Mouse (Mus musculus) kidney, adult 11 months (tissue): ENCODE measurements around the gene Agk.

Experiments used
- DNase-seq: peaks from one replicate; pipeline ENCODE4 v3.0.0; 2022

Gene Agk

DNA sequence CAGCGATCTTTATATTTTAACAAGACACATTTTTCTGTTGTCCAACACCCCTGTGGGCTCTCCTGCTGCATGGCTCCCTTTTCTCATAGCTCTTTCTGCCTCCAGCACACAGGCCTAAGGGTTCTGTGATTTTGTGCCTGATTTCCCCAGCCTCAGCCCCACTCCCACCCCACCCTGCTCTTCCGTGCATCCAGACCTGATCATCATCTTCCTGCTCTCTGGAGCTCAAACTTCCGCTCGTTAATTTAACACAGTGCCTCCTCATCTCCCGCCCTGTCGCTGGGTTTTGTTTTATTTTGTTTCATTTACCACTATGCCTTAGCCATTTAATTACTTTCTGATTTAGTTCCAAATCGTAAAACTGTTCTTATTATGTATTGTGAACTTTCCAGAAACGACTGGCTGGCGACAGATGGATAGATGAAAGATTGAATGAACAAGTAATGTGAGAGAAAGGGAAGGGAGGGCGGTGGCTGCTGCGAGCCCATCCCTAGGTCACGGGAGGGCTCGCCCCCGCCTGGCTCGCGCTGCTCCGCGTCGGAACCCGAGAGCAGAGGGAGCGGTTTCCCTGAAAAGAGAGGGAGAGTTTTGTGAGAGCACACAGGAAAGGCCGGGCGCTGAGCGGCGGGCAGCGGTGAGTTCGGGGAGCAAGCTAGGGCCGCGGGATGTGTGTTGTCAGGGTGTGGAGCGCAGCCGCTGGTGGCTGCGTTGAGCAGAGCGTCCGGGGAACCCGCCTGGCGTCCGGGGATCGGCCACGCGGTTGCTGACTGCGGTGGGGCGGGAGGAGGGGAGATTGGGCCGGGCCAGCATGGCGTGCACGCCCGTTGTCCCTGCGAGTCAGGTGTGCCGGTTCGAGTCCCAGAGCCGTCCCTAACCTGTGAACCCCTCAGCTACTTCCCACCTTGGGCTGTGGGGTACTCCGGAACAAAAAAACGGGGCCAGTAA is at the start of gene Agk:
TSS of gene Agk (plus strand) at position 276 of the 945 bp plus-strand sequence.
- peak; percentile 47 for DNase-seq

GRCm38 (mm10) chr6:40300707-40301106 is 24.3 kb upstream of the Agk start:
- no peak for DNase-seq

DNA sequence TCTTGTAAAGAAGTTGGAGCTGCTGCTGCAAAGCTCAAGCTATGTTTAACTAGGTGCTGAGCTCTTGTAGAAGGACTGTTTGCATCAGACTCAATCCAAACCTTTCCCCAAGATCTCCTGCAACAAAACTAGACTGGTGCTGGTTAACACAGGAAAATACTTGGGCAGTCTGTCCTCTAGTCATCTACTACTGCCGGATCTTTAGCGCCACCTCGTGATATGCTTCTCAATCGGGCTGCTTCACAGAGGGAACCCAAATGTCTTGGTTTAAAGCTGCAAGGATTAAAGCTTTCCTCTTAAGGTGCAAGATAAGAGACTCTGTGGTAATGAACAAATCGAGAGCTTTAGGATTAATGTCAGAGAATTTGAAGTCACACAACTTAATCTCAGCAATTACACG is 21.6 kb upstream of the Agk start:
- DNase-seq: peak; percentile 28

- DNase-seq: no peak
Observed at GRCm38 (mm10) chr6:40304972-40305371, 20.0 kb upstream of the Agk start.

DNA sequence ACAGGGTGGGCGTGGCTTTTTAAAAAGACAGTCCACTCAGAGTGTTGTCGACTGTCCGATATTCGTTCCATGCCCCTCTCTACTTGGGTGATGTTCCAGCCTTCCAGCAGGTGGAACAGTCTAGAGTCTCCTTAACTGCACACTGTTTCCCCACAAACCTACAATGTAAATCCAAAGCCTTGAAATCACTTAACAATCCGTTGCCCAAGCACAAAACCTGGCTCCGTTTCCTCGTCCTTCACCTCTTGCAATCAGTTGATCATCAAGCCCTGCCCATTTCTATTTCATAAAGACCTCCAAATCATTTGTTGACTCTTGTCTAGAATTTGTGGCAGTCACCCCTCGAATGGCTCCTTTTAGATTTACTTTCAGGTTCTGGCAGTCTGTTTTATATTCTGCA is 1.4 kb downstream of the Agk start:
- DNase-seq: no peak

DNA sequence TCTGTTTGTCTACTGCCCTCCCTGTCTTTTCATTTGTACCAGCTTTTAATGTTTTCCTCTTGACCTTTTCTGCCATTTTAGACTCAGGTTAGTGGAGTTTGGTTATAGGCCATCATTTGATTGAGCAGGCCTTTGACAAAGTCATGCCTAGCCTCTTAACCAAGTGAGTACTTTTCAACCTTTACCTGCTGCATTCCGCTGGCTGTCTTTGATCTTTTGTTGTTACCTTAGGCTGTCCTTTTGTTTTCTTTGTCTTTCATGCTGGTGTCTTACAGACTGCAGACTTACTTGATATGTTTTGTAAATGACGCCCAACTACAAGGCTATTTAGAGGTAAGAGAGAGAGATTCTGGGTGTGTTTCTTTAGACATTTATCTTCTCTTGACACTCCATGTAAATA is 8.5 kb downstream of the Agk start:
- no peak for DNase-seq

DNA sequence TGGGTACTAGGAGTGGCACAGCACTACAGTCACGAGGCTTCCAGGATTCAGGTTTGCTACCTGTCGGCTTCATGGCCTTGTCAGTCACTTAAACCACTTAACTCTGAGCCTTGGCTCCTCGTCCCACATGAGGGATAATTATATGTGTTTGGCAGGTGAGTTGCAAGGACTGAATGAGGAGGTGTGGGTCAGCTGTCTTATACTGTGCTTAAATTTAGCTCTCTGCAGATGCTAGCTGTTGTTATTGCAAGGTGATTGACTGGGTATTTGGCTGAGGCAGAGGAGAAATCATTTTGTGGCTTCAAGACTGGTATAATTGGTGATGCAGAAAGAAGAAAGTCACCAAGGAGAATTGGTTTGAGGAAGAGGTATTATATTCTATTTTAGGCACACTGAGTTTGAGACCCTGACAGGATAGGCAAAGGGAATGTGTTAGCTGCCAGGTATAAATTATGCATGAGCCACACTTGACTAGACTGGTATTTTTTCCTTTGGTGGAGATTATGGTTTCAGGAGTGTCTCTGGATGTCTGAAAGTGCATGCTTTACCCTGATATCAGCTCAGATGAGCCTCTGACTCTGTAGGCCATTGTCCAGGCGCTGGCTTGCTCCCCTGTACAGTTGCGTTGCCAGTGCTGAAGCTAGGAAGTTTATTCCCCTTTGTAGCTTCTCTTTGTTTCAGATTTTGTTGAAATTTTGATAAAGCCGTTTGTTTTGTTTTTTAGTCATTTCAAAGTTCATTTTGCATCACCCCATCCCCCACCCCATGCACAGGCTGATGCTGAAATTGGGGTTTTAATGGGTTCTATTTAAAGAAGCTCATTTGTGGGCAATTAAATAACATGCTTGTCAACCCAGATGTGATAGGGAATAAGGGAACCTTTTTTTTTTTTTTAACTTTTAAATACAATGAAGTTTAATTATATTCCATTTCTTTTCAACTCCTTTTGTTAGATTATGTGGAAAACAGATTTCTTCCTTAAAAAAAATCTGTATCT is 12.1 kb downstream of the Agk start:
- DNase-seq: no peak

- DNase-seq: no peak
Observed at GRCm38 (mm10) chr6:40346959-40347771, 22.2 kb downstream of the Agk start.

DNA sequence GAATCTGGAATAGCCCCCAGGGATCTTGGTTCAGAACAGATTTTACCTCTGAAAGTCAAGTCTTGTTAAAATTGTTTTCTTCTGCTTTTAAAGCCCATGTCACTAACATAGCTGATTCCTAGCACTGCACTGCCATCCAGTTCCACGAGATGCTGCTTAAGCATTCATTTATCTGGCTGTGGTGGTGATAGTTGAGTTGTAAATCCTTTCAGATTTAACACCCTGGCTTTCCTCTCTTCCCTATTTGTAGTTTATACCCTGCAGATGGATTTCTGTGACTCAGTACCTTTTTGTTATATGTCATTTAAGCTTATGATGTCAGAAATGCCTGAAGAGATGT is 22.8 kb downstream of the Agk start:
- DNase-seq: no peak

DNA sequence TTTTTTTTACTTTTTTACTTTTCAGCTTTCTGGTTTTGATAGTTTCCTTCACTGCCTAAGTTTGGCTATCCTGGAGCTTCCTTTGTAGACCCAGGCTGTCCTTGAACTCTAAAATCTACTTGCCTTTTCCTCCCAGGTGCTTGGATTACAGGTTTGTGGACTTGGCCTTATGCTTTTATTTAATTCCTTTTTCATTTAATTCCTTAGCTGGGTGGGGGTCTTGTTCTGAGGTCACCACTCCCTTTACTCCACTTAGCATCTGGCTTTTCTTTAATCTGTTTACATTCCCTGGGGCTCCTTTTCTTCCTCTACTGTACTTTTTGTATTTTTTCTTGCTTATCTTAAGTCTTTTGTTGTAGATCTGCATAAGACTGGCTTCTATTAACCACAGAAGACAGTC is 25.1 kb downstream of the Agk start:
- no peak for DNase-seq

DNA sequence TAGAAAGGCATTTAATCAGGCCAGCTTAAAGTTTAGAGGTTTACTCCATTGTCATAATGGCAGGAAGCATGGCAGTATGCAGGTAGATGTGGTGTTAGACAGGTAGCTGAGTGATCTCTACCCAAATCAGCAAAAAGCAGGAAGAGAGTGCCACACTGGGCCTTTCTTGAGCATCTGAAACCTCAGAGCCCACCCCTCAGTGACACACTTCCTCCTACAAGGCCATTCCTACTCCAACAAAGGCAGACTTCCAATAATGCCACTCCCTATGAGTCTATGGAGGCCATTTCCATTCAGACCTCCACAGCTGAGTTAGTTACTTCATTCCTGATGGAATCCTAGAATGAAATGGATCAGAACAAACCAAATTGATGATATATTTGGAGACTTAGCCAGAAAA is 25.9 kb downstream of the Agk start:
- no peak for DNase-seq

- no peak for DNase-seq
Observed at GRCm38 (mm10) chr6:40353360-40353759, 28.4 kb downstream of the Agk start.

DNA sequence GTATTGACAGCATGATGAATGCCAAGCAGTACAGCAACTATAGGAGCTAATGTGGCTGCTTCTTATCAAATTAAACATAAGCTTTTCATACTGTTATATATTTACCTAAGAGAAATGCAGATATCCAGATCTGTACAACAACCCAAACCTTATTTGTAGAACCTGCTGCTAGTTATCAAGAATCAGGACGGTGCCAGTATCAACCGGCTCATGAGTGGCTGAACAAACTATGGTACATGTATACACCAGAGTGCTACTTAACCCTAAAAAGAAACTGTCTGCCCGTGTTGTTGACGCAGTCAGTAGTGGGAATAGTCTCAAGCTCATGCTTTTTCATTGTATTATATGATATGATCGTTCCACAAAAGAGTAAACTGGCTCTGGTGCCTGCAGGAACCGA is 46.1 kb downstream of the Agk start:
- no peak for DNase-seq

GRCm38 (mm10) chr6:40380181-40380580 is 55.2 kb downstream of the Agk start:
- DNase-seq: no peak

DNA sequence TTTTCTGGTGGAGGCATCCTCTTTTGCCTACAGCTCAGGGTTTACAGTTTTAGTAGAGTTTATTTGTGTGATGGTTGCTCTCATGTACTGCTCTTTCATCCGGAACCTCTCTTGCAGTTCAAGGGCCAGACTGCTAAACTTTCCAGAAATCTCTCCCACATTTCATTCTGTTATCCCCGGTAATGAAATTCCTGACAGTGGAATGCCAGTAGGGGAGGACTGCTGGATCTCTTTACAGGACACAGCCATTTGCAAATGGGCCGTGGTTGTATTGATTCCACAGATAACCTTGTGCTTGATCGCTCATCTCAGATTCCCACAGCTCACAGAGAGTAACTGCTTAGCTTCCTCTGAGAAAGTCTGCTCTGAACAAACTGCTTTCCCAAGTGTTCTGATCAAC is 56.9 kb downstream of the Agk start:
- no peak for DNase-seq

DNA sequence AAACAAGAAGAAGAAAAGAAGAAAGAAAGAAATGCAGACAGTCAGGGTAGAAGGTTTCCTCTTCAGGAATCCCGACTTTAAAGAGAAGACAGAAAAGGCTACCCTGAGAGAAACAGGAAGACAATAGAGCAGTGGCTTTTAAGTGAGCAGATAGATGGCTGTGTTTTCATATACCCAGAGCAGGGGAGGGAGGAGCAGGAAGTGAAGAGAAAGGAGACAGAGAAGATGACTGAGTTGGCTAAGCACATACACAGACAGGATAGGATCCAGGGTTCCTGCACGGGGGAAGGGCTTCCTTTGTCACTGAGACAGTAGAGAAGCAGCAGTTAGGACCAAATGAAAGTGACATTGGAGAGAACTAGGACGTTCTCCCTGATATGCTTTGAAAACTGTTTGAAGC is 60.7 kb downstream of the Agk start:
- no peak for DNase-seq

DNA sequence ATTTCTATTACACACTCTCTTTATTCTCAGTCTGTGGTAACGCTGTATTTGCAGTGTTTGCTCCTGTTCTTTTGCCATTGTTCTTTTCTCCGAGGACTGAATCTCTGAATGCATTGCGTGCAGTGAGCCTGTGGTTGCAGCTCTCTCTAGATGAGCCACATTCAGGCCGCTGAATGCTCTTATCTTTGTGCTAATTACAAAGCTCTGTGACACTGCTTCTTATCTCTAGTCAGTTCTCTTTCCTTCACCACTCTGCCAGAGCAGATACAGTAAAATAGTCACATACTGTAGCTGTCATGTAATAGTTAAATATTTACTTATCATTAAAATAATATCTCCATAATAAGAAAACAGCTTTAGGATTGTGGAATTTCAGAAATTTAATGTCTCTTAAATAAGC is 63.7 kb downstream of the Agk start:
- DNase-seq: no peak

GRCm38 (mm10) chr6:40390975-40391374 is 66.0 kb downstream of the Agk start:
- no peak for DNase-seq

- DNase-seq: peak; percentile 16
Observed at GRCm38 (mm10) chr6:40393213-40393612, 68.2 kb downstream of the Agk start.

DNA sequence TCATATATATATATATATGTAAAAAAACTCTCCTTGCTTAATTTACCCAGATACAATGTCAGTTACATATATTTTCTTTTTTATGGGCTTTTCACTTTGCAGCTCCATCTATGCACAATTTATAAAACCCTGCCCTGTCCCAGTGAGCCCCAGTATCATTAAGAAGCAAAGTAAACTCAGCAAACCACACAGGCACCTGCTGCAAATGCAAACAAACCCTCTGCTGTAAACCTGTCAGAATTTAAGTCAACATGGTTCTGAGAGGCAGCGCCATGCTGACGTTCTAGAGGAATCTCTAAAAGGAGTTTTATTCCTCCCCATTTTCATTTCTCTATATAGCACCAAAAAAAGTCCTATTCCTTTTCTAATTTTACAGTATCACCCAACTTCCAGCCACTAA is 77.1 kb downstream of the Agk start:
- no peak for DNase-seq

DNA sequence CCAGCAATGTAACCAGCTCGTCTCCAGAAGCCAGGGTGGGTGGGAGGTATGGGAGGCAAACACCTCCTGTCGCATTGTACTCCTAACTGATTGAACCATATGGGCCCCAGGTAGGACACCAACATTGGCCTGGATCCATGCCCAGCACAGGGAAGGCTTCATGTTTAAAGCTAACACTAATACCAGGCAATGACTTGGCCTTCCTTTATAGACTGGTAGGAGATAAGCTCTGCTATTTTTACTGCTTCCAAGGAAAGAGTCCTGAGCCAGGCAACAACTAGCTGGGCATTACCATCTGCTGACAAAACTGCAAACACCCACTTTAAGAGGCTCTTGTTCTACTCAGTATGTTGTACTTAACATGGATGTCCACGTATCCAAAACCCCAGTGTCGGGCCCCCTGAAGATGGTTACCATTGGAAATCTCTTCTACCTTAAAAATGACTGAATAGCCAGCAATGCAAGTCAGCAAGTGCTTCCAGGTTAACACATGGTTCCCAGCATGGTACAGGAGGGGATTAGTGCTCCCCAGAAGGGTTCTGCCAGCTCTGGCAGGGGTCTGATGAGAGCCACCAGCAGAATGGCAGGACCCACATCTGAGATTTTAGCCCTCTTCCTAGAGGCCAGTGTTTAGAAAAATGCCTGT is 78.8 kb downstream of the Agk start:
- DNase-seq: no peak

DNA sequence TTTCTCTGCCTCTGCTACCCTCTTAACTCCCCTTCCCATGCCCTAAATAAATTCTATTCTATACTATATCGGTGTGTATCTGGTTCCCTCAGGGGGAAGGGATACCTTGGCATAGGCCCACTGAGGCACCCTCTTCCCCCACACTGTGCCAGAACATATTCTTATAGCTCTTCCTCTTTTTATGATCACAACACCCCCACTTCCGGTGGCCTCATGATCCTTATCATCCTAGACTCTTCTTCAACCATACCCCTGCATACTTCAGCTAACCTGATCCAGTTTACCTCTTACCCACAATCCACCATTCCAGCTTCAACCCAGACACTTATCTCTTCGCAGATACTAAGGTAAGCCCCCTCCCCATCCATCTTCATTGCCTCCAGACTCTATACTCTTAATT is 86.1 kb downstream of the Agk start:
- DNase-seq: no peak
